Mouse (Mus musculus) mouse embryonic stem cell (cell line): ENCODE data around the gene Gm960.

Experiments used
- in situ Hi-C, 2 experiments: fragments of 300-500 bp; cut with MboI; formaldehyde crosslinking; loops; 1 replicate in 1 of 2; 3 replicates in 1 of 2; pipeline ENCODE4 v1.14.3; 2019 to 2020; ENCODE audit warnings: low sequenced_read_pairs in 2 of 2, low pct_unique_long_range_greater_than_20kb in 1 of 2, mixed read lengths in 1 of 2; ENCODE audit not compliant: unreplicated experiment in 1 of 2

The Gm960 gene

DNA sequence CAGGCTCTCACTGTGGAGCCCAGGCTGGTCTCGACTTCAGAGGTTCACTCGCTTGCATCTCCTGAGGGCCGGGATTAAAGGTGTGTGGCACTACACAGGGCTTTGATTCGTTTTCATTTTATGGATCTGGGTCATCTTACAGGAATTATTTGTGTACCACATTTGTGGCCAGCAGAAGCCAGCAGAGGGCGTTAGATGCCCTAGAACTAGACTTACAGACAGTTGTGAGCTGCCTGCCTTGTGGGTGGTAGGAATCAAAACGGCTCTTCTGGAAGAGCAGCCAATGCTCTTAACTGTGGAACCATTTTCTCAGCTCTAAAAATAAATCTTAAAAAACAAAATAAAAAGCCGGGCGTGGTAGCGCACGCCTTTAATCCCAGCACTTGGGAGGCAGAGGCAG is 54.2 kb downstream of the Gm960 start:
- in situ Hi-C loops, result loop anchor here (5.0 to 25.0 kb wide), 4 partner anchors 98 to 343 kb away; partner anchors contain the start of genes Ctsf (in 2 of the 2) and Npas4 (in 1 of the 2)

GRCm38 (mm10) chr19:4635986-4636385 is 62.5 kb downstream of the Gm960 start:
- in situ Hi-C loops, result loop anchor here (25.0 kb wide), 2 partner anchors 226 to 351 kb away; partner anchors contain the start of genes Ctsf (in 2 of the 2) and Npas4 (in 1 of the 2)

GRCm38 (mm10) chr19:4628819-4629218 is 69.6 kb downstream of the Gm960 start:
- in situ Hi-C loops, result loop anchor here (25.0 kb wide), 2 partner anchors 233 to 358 kb away; partner anchors contain the start of genes Ctsf (in 2 of the 2) and Npas4 (in 1 of the 2)

DNA sequence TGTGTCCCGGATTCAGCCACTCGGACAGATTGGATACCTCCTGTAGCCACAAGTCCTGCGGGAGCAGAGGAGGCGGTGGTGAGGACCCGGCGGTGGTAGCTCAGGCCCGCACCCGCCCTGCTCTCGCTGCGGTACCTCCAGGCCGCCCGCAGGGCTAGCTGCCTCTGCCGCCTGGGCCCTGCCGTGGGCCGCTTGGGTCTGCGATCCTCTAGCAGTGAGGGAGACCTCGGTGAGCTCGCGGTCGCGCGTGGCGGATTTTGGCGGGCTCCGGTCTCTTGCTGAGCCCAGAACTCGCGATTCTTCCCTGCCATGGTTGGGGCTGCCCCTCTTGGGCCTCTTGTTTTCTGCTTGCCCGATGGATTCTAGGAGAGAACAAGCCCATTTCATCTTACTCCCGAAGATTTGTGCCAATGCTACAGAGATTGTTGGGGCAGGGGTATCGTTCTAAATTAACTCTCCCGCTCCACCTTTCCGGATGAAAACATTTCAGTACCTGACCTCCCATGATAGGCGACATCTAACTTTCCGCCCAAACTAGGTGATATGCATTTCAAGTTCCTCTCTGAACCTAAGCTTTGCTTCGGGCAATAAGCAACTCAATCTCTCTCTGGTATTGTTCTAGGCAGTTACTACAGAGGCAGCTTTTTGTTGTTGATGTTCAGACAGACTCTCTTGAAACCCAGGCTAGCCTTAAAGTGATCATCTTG is 72.5 kb downstream of the Gm960 start:
- in situ Hi-C loops, result loop anchor here (25.0 kb wide), 2 partner anchors 236 to 361 kb away; partner anchors contain the start of genes Ctsf (in 2 of the 2) and Npas4 (in 1 of the 2)

DNA sequence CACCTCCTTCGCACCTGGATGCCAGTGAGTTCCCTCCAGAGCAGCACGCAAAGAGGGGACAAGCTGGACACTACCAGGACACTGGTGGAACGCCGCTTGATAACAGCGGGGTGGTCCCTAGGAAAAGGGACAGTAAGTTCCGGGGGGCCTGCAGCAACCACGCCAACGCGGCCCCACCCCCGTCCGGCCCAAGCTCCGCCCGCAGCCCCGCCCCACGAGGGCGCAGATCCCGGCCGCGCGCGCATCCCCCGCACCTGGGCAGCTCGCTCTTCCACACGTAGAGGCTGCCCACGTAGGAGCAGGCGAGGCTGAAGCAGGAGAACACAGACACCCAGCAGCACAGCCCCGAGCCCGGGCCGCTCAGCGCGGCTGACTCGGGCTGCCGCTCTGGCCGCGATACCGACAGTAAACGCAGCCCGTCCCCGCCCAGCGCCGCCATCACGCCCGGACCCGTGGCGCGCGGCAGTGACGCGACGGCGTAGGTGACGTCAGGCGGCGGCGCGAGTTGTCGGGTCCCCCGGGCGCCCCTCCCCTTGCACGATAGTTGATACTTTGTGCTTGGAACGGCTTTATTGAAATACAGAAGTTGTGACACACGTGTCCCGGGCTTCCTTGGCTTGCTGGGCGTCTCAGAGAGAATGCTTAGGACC is 73.2 kb downstream of the Gm960 start, which contains the start of gene Rce1:
Gene Rce1 (minus strand): TSS at position 463 of the 650 bp plus-strand sequence.
- in situ Hi-C loops, result loop anchor here (25.0 kb wide), 2 partner anchors 237 to 362 kb away; partner anchors contain the start of genes Ctsf (in 2 of the 2) and Npas4 (in 1 of the 2)

DNA sequence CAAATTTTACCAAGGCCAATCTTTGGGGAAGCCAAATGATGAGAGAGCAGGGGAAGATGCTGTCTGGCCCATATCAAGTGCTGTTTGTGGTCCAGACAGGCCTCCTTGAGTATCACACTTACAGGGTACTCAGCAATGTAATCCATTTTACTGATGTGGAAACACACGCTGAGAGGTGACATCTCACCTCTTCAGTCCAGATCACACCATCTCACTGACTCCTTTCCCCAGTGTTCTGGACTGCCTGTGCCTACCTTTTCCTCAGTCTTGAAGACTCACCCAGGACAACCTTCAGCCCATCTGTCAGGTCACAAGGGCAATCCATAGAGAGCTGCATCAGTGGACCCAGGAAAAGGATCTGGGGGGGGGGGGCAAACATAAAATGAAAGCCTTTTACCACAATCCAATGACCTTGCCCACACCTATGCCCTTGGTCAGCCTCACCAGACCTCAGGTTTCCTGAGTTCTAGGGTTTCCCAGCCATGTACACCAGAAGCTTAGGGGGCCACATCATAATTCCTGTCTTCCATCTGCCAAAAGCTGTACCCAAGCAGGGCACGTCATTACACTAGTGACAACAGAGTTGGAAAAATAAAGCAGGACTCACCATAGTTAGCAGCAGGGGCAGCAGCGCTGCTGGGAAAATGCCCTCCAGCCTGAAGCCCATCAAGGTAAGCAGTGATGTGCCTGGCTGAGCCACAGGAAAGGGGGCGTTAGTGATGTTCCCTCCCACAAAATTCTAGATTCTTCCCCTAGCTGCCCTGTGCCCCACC is 73.9 kb downstream of the Gm960 start:
- in situ Hi-C loops, result loop anchor here (25.0 kb wide), 2 partner anchors 238 to 363 kb away; partner anchors contain the start of genes Ctsf (in 2 of the 2) and Npas4 (in 1 of the 2)

DNA sequence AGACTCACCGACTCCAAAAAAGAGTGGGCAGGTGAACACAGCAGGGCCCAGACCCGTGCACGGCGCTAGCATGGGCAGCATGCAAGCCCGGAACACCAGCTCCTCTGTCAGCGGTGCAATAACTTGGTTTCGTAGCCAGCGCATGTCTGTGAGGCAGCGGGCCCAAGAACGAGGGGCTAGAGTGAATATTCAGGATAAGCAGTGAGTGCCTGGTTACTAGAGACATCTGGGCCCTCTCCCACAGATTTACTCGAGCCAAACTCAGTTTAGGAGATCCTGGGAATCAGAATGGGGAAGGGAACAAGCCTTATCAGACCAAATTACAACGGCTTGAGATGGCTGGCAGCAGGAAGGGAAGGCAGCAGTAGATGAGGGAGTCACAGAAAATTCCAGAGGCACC is 74.5 kb downstream of the Gm960 start:
- in situ Hi-C loops, result no loop called here

- in situ Hi-C loops, result no loop called here
Observed at GRCm38 (mm10) chr19:4623419-4623818, 75.0 kb downstream of the Gm960 start.

- in situ Hi-C loops, result no loop called here
Observed at GRCm38 (mm10) chr19:4622780-4623179, 75.7 kb downstream of the Gm960 start.

DNA sequence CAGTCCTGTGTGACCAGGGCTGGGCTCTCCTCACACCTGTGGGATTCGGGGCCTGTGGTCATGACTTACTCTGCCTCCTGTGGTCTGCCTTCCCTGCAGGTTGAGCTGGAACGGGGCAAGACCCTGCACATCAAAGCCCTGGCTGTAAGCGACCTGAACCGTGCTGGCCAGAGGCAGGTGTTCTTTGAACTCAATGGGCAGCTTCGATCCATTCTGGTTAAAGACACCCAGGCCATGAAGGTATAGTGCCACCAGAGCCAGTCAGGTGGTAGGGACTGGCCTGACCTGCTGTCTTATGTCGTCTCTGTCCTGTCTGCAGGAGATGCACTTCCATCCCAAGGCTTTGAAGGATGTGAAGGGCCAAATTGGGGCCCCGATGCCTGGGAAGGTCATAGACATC is 77.7 kb downstream of the Gm960 start:
- in situ Hi-C loops, result no loop called here

DNA sequence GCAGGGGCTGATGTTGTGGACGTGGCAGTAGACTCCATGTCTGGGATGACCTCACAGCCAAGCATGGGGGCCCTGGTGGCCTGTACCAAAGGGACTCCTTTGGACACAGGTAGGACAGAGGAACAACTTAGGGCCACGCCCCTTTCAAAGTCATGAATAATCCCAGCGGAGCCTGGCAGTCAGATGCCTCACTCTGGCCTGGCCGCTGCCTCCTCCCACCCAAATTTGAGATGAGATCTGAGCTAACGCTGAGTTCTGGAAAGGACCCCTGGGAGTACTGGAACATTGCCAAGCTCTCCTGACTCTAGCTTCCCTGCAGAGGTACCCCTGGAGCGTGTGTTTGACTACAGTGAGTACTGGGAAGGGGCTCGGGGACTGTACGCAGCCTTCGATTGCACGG is 79.0 kb downstream of the Gm960 start:
- in situ Hi-C loops, result no loop called here

DNA sequence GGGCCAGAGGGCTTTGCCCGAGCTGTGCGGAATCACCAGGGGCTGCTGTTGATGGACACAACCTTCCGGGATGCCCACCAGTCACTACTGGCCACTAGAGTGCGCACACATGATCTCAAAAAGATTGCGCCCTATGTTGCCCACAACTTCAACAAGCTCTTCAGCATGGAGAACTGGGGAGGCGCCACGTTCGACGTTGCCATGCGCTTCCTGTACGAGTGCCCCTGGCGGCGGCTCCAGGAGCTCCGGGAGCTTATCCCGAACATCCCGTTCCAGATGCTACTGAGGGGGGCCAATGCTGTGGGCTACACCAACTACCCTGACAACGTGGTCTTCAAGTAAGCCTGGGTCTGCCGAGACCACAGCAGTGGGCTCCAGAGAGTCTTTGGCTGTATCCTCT is 80.3 kb downstream of the Gm960 start:
- in situ Hi-C loops, result no loop called here

GRCm38 (mm10) chr19:4616546-4616945 is 81.9 kb downstream of the Gm960 start:
- in situ Hi-C loops, result no loop called here

DNA sequence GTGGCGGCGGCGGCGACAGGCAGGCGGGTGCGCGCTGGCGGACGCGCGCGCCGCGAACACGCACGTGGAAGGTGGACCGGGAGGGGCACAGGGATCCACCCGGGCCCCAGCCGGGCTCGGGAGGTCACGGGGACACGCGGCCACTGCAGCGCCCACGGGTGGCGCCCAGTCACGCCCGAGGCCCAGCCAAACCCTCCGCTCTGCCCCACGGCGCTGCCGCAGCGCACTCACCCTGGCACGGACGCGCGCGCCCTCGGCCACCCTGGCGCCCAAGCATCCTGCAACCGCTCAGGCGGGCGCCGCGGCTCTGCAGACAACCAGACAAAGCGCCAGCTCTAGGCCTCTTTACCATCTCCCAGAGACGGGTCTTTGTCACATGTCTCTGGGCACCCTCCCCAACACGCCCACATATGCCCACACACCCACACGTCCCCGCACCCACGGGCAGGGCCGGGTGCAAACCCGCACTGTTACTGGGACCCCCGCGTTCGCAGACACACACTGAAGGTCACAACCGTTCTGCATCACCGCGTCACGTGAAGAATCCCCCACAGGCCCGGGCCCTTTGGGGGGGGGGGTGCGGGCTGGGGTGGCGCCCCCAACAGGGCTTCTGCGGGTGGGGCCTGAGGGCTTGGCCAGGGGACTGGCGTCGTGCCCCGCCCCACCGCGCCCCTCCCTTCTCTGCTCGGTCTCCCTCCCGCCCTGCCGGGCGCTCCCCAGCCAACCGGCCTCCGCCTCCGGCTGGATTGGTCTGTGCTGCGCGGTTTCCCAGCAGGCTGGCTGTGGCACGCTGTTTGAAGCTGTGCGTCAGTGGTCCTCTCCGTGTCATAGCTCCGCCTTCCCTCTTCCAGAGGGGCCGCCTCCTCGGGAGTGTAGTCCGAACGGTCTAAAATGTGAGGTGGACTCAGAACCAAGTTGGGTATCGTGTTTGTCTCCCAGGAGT is 83.0 kb downstream of the Gm960 start, which contains the start of gene Lrfn4:
Gene Lrfn4 (minus strand): TSS at position 517 of the 943 bp plus-strand sequence.
- in situ Hi-C loops, result no loop called here

DNA sequence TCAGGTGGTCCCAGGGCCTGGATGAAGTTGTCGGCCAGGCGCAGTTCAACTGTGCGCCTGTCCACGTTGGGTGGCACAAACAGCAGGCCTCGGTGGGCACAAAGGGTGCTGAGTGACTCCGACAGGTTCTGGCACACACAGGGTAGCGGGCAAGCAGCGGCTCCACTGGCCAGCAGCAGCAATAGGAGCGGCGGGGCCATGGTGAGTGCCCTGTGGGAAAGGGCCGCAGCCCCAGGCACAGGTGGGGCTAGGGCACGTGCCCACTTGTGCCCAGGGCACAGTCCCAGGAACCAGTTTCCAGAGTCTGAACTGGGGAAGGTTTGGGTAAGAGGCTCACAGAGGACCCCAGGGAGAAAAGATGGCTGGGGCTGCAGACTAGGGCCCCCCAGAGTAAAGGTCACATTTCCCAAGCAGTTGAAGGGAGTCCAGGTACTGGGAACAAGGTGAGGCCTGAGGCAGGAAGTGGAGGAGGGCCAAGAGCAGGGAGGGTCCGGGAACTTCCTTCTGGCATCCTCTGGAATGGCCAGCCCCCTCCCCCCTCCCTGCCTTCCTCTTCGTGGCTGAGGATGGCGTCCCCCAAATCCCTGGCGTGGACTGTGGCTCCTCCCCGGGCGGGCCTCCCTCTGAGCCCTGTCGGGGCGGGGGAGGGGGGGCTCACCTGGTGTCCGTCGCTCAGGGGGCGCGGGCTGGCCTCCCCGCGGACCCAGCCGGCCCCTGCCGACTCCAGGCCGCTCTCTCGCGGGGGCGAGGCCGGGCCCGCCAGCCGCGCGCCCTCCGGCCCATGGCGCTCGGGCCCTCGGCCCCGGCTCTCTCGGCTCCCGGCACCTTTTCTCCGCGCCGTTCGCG is 83.9 kb downstream of the Gm960 start:
- in situ Hi-C loops, result no loop called here

- in situ Hi-C loops, result no loop called here
Observed at GRCm38 (mm10) chr19:4613464-4614304, 84.8 kb downstream of the Gm960 start.
